Mouse (Mus musculus): ENCODE measurements around the gene Adarb1. TPM values are rescaled to one million over a fixed set of nuclear protein-coding genes. Genes with fewer than 3 reads are reported as not detected.

The Adarb1 gene
- polyA plus RNA-seq, 1 experiment from 2014 or later = 6.3 TPM

- peak overlapping the region; percentile 34 for H3K4me3 ChIP-seq (ENCODE audit: low read depth, low read length)
- H3K4me1 ChIP-seq (replicated peaks; ENCODE audit: control insufficient read depth, insufficient read depth, low read length) = no peaks in the 10 kb centered on the region
- H3K4me2 ChIP-seq (replicated peaks; ENCODE audit: low read depth, low read length) = peak overlapping the region; percentile 68
- peak; percentile 40; the same call in 1 of the 2 replicates for ATAC-seq (ENCODE audit: low FRiP score)
- H3K9me3 ChIP-seq (ENCODE audit: control insufficient read depth, low read length) = no peaks in the 10 kb centered on the region
- no peaks in the 10 kb centered on the region for H3K27me3 ChIP-seq (ENCODE audit: control insufficient read depth, insufficient read depth, low read length)
- no peak overlapping the region for H3K27ac ChIP-seq (ENCODE audit: low read depth, low read length)
- peak overlapping the region; percentile 52 for H3K9ac ChIP-seq (ENCODE audit: low read depth, low read length)
- H3K36me3 ChIP-seq (ENCODE audit: control insufficient read depth, insufficient read depth, low read length) = no peaks in the 10 kb centered on the region
- WGBS = 11% methylated on average over 18 of the region's 18 CpGs
- peak; percentile 60 for DNase-seq (ENCODE audit: low spot score)
Measured at GRCm38 (mm10) chr10:77339871-77340341, 78.2 kb downstream of the Adarb1 start.

- DNase-seq (ENCODE audit: low spot score) = no peak
- no peak overlapping the region for H3K27ac ChIP-seq (ENCODE audit: low read depth, low read length)
- no peak overlapping the region for H3K4me3 ChIP-seq (ENCODE audit: low read depth, low read length)
- no peak for ATAC-seq (ENCODE audit: low FRiP score)
- H3K4me2 ChIP-seq (replicated peaks; ENCODE audit: low read depth, low read length) = no peak overlapping the region
- H3K4me1 ChIP-seq (replicated peaks; ENCODE audit: control insufficient read depth, insufficient read depth, low read length) = no peaks in the 10 kb centered on the region
- H3K36me3 ChIP-seq (ENCODE audit: control insufficient read depth, insufficient read depth, low read length) = no peaks in the 10 kb centered on the region
- H3K9ac ChIP-seq (ENCODE audit: low read depth, low read length) = no peak overlapping the region
- H3K27me3 ChIP-seq (ENCODE audit: control insufficient read depth, insufficient read depth, low read length) = no peaks in the 10 kb centered on the region
- H3K9me3 ChIP-seq (ENCODE audit: control insufficient read depth, low read length) = no peaks in the 10 kb centered on the region
- 81% methylated on average over 9 of the region's 9 CpGs for WGBS
Measured at GRCm38 (mm10) chr10:77333518-77333917, 84.6 kb downstream of the Adarb1 start.

GRCm38 (mm10) chr10:77329446-77330094 is 88.5 kb downstream of the Adarb1 start:
- H3K27me3 ChIP-seq (ENCODE audit: control insufficient read depth, insufficient read depth, low read length) = no peaks in the 10 kb centered on the region
- no peak overlapping the region for H3K9ac ChIP-seq (ENCODE audit: low read depth, low read length)
- no peaks in the 10 kb centered on the region for H3K4me1 ChIP-seq (replicated peaks; ENCODE audit: control insufficient read depth, insufficient read depth, low read length)
- H3K9me3 ChIP-seq (ENCODE audit: control insufficient read depth, low read length) = no peaks in the 10 kb centered on the region
- WGBS = 61% methylated on average over 11 of the region's 11 CpGs
- no peak overlapping the region for H3K27ac ChIP-seq (ENCODE audit: low read depth, low read length)
- H3K4me2 ChIP-seq (replicated peaks; ENCODE audit: low read depth, low read length) = no peak overlapping the region
- H3K36me3 ChIP-seq (ENCODE audit: control insufficient read depth, insufficient read depth, low read length) = no peaks in the 10 kb centered on the region
- H3K4me3 ChIP-seq (ENCODE audit: low read depth, low read length) = no peak overlapping the region
- ATAC-seq (ENCODE audit: low FRiP score) (no peak), DNase-seq (ENCODE audit: low spot score) (no peak)

GRCm38 (mm10) chr10:77324716-77325115 is 93.4 kb downstream of the Adarb1 start:
- DNase-seq (ENCODE audit: low spot score) (no peak), ATAC-seq (ENCODE audit: low FRiP score) (no peak)
- Histone ChIP-seq H3K4me1 (replicated peaks; ENCODE audit: control insufficient read depth, insufficient read depth, low read length) (no peaks in the 10 kb centered on the region), H3K27me3 (ENCODE audit: control insufficient read depth, insufficient read depth, low read length) (no peaks in the 10 kb centered on the region), H3K4me2 (replicated peaks; ENCODE audit: low read depth, low read length) (no peak overlapping the region), H3K9ac (ENCODE audit: low read depth, low read length) (no peak overlapping the region), H3K27ac (ENCODE audit: low read depth, low read length) (no peak overlapping the region), H3K9me3 (ENCODE audit: control insufficient read depth, low read length) (no peaks in the 10 kb centered on the region), H3K4me3 (ENCODE audit: low read depth, low read length) (no peak overlapping the region), H3K36me3 (ENCODE audit: control insufficient read depth, insufficient read depth, low read length) (no peaks in the 10 kb centered on the region)
- WGBS = 88% methylated on average over 6 of the region's 6 CpGs

- Histone ChIP-seq H3K9ac (ENCODE audit: low read depth, low read length) (no peak overlapping the region), H3K4me2 (replicated peaks; ENCODE audit: low read depth, low read length) (no peak overlapping the region), H3K27ac (ENCODE audit: low read depth, low read length) (no peak overlapping the region), H3K9me3 (ENCODE audit: control insufficient read depth, low read length) (no peaks in the 10 kb centered on the region), H3K4me1 (replicated peaks; ENCODE audit: control insufficient read depth, insufficient read depth, low read length) (no peaks in the 10 kb centered on the region), H3K36me3 (ENCODE audit: control insufficient read depth, insufficient read depth, low read length) (no peaks in the 10 kb centered on the region), H3K4me3 (ENCODE audit: low read depth, low read length) (no peak overlapping the region), H3K27me3 (ENCODE audit: control insufficient read depth, insufficient read depth, low read length) (no peaks in the 10 kb centered on the region)
- ATAC-seq (ENCODE audit: low FRiP score) (no peak), DNase-seq (ENCODE audit: low spot score) (no peak)
- 88% methylated on average over 8 of the region's 8 CpGs for WGBS
Measured at GRCm38 (mm10) chr10:77321611-77322010, 96.5 kb downstream of the Adarb1 start.

- no peak overlapping the region for H3K27ac ChIP-seq (ENCODE audit: low read depth, low read length)
- H3K4me3 ChIP-seq (ENCODE audit: low read depth, low read length) = no peak overlapping the region
- no peak overlapping the region for H3K9ac ChIP-seq (ENCODE audit: low read depth, low read length)
- 85% methylated on average over 1 of the region's 1 CpGs for WGBS
- no peaks in the 10 kb centered on the region for H3K27me3 ChIP-seq (ENCODE audit: control insufficient read depth, insufficient read depth, low read length)
- no peaks in the 10 kb centered on the region for H3K36me3 ChIP-seq (ENCODE audit: control insufficient read depth, insufficient read depth, low read length)
- H3K4me2 ChIP-seq (replicated peaks; ENCODE audit: low read depth, low read length) = no peak overlapping the region
- no peaks in the 10 kb centered on the region for H3K4me1 ChIP-seq (replicated peaks; ENCODE audit: control insufficient read depth, insufficient read depth, low read length)
- DNase-seq (ENCODE audit: low spot score) (no peak), ATAC-seq (ENCODE audit: low FRiP score) (no peak)
- H3K9me3 ChIP-seq (ENCODE audit: control insufficient read depth, low read length) = no peaks in the 10 kb centered on the region
Measured at GRCm38 (mm10) chr10:77321001-77321400, 97.1 kb downstream of the Adarb1 start.

- H3K9me3 ChIP-seq (ENCODE audit: control insufficient read depth, low read length) = no peaks in the 10 kb centered on the region
- 85% methylated on average over 2 of the region's 2 CpGs for WGBS
- H3K36me3 ChIP-seq (ENCODE audit: control insufficient read depth, insufficient read depth, low read length) = no peaks in the 10 kb centered on the region
- H3K27ac ChIP-seq (ENCODE audit: low read depth, low read length) = no peak overlapping the region
- ATAC-seq (ENCODE audit: low FRiP score) (no peak), DNase-seq (ENCODE audit: low spot score) (no peak)
- no peak overlapping the region for H3K4me2 ChIP-seq (replicated peaks; ENCODE audit: low read depth, low read length)
- H3K27me3 ChIP-seq (ENCODE audit: control insufficient read depth, insufficient read depth, low read length) = no peaks in the 10 kb centered on the region
- H3K9ac ChIP-seq (ENCODE audit: low read depth, low read length) = no peak overlapping the region
- H3K4me3 ChIP-seq (ENCODE audit: low read depth, low read length) = no peak overlapping the region
- no peaks in the 10 kb centered on the region for H3K4me1 ChIP-seq (replicated peaks; ENCODE audit: control insufficient read depth, insufficient read depth, low read length)
Measured at GRCm38 (mm10) chr10:77315682-77316081, 102.4 kb downstream of the Adarb1 start.

- Histone ChIP-seq H3K9me3 (ENCODE audit: control insufficient read depth, low read length) (no peaks in the 10 kb centered on the region), H3K9ac (ENCODE audit: low read depth, low read length) (no peak overlapping the region), H3K4me1 (replicated peaks; ENCODE audit: control insufficient read depth, insufficient read depth, low read length) (no peaks in the 10 kb centered on the region), H3K36me3 (ENCODE audit: control insufficient read depth, insufficient read depth, low read length) (no peaks in the 10 kb centered on the region), H3K4me3 (ENCODE audit: low read depth, low read length) (no peak overlapping the region), H3K27me3 (ENCODE audit: control insufficient read depth, insufficient read depth, low read length) (no peaks in the 10 kb centered on the region), H3K27ac (ENCODE audit: low read depth, low read length) (no peak overlapping the region), H3K4me2 (replicated peaks; ENCODE audit: low read depth, low read length) (no peak overlapping the region)
- 87% methylated on average over 9 of the region's 9 CpGs for WGBS
- ATAC-seq (ENCODE audit: low FRiP score) (no peak), DNase-seq (ENCODE audit: low spot score) (no peak)
Measured at GRCm38 (mm10) chr10:77314711-77315266, 103.3 kb downstream of the Adarb1 start.

GRCm38 (mm10) chr10:77308978-77309377 is 109.1 kb downstream of the Adarb1 start:
- no peak for ATAC-seq (ENCODE audit: low FRiP score)

More at GRCm38 (mm10) chr10:77308978-77309377, 109.1 kb downstream of the Adarb1 start:
- Histone ChIP-seq H3K9ac (ENCODE audit: low read depth, low read length) (no peak overlapping the region), H3K36me3 (ENCODE audit: control insufficient read depth, insufficient read depth, low read length) (no peaks in the 10 kb centered on the region), H3K4me1 (replicated peaks; ENCODE audit: control insufficient read depth, insufficient read depth, low read length) (no peaks in the 10 kb centered on the region), H3K4me2 (replicated peaks; ENCODE audit: low read depth, low read length) (no peak overlapping the region), H3K27me3 (ENCODE audit: control insufficient read depth, insufficient read depth, low read length) (no peaks in the 10 kb centered on the region), H3K27ac (ENCODE audit: low read depth, low read length) (no peak overlapping the region), H3K9me3 (ENCODE audit: control insufficient read depth, low read length) (no peaks in the 10 kb centered on the region), H3K4me3 (ENCODE audit: low read depth, low read length) (no peak overlapping the region)
- WGBS = 76% methylated on average over 10 of the region's 10 CpGs
- no peak for DNase-seq (ENCODE audit: low spot score)

Measured in hindbrain, embryonic 11.5 days (tissue).